Mouse (Mus musculus): ENCODE measurements around the gene Clic4. TPM values are rescaled to one million over a fixed set of nuclear protein-coding genes. Genes with fewer than 3 reads are reported as not detected.

Gene Clic4
- polyA plus RNA-seq, 1 experiment: 34.7 TPM

DNA sequence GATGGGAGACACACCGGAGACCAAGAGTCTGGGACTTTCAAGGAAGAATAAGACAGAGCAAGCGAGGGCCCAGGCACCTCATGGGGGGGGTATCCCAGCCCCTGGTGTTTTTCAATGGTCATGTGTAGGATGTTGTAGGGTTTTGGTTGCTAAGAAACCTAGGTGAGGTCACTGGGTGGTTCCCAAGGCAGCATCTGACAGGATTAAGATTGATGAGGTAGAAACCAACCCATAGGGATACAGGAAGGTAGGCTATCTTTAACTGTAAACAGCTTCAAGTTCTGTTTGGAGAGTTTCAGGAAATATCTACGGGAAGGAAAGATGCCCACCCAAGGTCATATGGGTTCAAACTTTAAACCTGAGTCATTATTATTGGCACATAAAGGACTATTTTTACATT lies 21.2 kb upstream of the Clic4 start:
- no peak for DNase-seq (ENCODE audit: low read depth in 1 of 2, low spot score in 2 of 2)

DNA sequence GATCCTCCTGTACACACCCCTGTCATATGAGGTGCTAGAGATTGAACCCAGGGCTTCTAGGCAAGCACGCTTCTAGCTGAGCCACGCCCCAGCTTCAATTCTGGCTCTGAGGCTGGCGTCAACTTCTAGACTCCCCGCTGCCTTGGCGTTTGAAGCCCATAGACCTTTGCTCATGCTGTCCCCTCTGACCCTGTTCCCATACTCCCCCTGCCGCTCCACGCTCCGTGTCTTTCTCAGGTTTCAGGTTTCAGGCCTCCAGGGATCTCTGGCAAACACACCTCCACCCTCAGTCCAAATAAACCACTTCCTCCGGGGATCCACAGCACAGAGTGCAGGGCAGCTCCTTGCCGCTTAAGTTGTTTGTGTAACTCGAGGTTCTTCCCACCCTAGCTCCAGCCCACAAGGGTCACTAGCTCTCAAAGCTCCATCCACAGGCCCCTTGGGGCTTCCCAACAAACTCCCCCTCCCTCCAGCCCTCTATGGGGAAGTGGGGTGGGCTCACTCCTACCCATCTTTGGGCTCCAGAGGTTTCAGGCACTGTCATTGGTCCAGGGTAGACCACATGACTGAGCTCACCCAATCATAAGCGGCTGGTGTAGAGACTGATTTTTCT lies 20.0 kb upstream of the Clic4 start:
- Histone ChIP-seq H3K4me3 (ENCODE audit: extremely low read depth, insufficient read depth, insufficient read length) (peak overlapping the region; percentile 27; the same call in 1 of the 2 replicates), H3K36me3 (ENCODE audit: control insufficient read depth, insufficient read depth, low read length) (no peaks in the 10 kb centered on the region), H3K27ac (ENCODE audit: insufficient read depth, low read length) (peak overlapping the region; percentile 32; the same call in 1 of the 2 replicates), H3K4me1 (ENCODE audit: control insufficient read depth, insufficient read depth, insufficient read length) (peaks cover 3% of the 10 kb centered on the region; the same call in 1 of the 2 replicates), H3K27me3 (ENCODE audit: control insufficient read depth, insufficient read depth, low read length) (no peaks in the 10 kb centered on the region)
- DNase-seq (ENCODE audit: low read depth in 1 of 2, low spot score in 2 of 2): peak in 1 of 2 experiments; percentile 52
- TF ChIP-seq POLR2A (IDR thresholded peaks at IDR 0.05; ENCODE audit: low read depth, low read length) (no peak), CTCF (IDR thresholded peaks at IDR 0.05; ENCODE audit: extremely low read depth, insufficient read depth, insufficient read length, insufficient replicate concordance) (no peak)
- WGBS: 13% methylated on average over 12 of the region's 12 CpGs

More for the DNA sequence above, 21.2 kb upstream of the Clic4 start:
- Histone ChIP-seq H3K36me3 (ENCODE audit: control insufficient read depth, insufficient read depth, low read length) (no peaks in the 10 kb centered on the region), H3K4me3 (ENCODE audit: extremely low read depth, insufficient read depth, insufficient read length) (no peak overlapping the region), H3K4me1 (ENCODE audit: control insufficient read depth, insufficient read depth, insufficient read length) (no peaks in the 10 kb centered on the region; the same call in 1 of the 2 replicates), H3K27ac (ENCODE audit: insufficient read depth, low read length) (no peak overlapping the region), H3K27me3 (ENCODE audit: control insufficient read depth, insufficient read depth, low read length) (no peaks in the 10 kb centered on the region)
- no peak for TF ChIP-seq POLR2A (IDR thresholded peaks at IDR 0.05; ENCODE audit: low read depth, low read length)
- TF ChIP-seq CTCF (IDR thresholded peaks at IDR 0.05; ENCODE audit: extremely low read depth, insufficient read depth, insufficient read length, insufficient replicate concordance): no peak
- WGBS: 81% methylated on average over 3 of the region's 3 CpGs

DNA sequence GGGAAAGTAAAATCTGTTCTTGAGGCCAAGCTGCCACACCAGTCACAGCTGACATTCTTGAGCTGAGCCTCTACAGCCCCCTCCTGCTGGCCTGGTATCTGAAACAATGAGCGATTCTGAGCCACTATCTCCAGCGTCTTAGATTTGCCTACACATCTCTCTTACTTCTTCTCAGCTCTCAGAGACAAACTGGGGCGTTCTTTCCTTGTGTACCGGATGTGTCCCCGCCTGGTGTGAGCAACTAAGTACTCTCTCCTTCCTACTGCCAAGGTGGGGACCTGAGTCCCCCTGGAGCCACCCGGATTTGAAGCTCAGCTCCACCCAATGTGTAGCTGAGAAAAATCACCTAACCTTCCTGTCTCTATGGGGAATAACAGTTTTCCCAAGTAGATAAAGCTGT lies 19.2 kb upstream of the Clic4 start:
- no peak overlapping the region for H3K4me3 ChIP-seq (ENCODE audit: extremely low read depth, insufficient read depth, insufficient read length)
- no peaks in the 10 kb centered on the region for H3K36me3 ChIP-seq (ENCODE audit: control insufficient read depth, insufficient read depth, low read length)
- no peak for DNase-seq (ENCODE audit: low read depth in 1 of 2, low spot score in 2 of 2)
- WGBS: 73% methylated on average over 6 of the region's 6 CpGs
- TF ChIP-seq POLR2A (IDR thresholded peaks at IDR 0.05; ENCODE audit: low read depth, low read length) (no peak), CTCF (IDR thresholded peaks at IDR 0.05; ENCODE audit: extremely low read depth, insufficient read depth, insufficient read length, insufficient replicate concordance) (no peak)
- peaks cover 3% of the 10 kb centered on the region; the same call in 1 of the 2 replicates for H3K4me1 ChIP-seq (ENCODE audit: control insufficient read depth, insufficient read depth, insufficient read length)
- H3K27ac ChIP-seq (ENCODE audit: insufficient read depth, low read length): no peak overlapping the region
- H3K27me3 ChIP-seq (ENCODE audit: control insufficient read depth, insufficient read depth, low read length): no peaks in the 10 kb centered on the region

- WGBS: 92% methylated on average over 8 of the region's 8 CpGs
- H3K4me1 ChIP-seq (ENCODE audit: control insufficient read depth, insufficient read depth, insufficient read length): peaks cover 3% of the 10 kb centered on the region; the same call in 1 of the 2 replicates
- TF ChIP-seq CTCF (IDR thresholded peaks at IDR 0.05; ENCODE audit: extremely low read depth, insufficient read depth, insufficient read length, insufficient replicate concordance): no peak
- TF ChIP-seq POLR2A (IDR thresholded peaks at IDR 0.05; ENCODE audit: low read depth, low read length): no peak
These were observed 18.6 kb upstream of the Clic4 start for GRCm38 (mm10) chr4:135291199-135291598.

GRCm38 (mm10) chr4:135287975-135288374 lies 15.4 kb upstream of the Clic4 start:
- peak overlapping the region; percentile 37; the same call in 1 of the 2 replicates for H3K27ac ChIP-seq (ENCODE audit: insufficient read depth, low read length)

More at GRCm38 (mm10) chr4:135291199-135291598, 18.6 kb upstream of the Clic4 start:
- Histone ChIP-seq H3K27ac (ENCODE audit: insufficient read depth, low read length) (no peak overlapping the region), H3K27me3 (ENCODE audit: control insufficient read depth, insufficient read depth, low read length) (no peaks in the 10 kb centered on the region), H3K4me3 (ENCODE audit: extremely low read depth, insufficient read depth, insufficient read length) (no peak overlapping the region), H3K36me3 (ENCODE audit: control insufficient read depth, insufficient read depth, low read length) (no peaks in the 10 kb centered on the region)
- no peak for DNase-seq (ENCODE audit: low read depth in 1 of 2, low spot score in 2 of 2)

DNA sequence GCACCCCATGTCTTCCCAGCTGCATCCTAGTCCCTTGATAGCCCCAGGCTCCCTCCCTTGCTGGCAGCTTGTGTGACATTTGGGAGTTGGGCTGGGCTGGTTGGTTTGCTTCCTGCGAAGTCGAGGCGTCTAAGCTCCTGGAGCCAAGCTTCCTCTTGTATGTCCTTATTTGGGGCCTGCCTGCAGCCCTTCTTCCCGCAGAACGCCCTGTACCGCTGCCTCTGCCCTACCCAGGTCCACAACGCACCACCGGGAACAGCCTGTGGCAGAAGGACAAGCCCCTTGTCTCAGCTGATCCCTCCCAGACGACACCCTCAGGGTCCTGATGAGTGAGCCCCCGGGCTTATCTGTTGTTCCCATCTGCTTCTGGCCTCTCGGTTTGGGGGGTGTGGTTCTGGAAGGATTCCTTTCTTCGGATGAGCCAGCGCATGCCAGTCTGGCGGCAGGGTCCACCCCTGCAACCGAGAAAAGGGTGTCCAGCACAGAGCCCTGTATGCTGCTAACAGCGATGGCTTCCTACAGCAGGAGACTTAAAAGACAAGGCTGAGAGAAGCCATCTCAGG lies 14.3 kb upstream of the Clic4 start:
- WGBS: 45% methylated on average over 16 of the region's 16 CpGs
- H3K36me3 ChIP-seq (ENCODE audit: control insufficient read depth, insufficient read depth, low read length): no peaks in the 10 kb centered on the region
- no peaks in the 10 kb centered on the region for H3K27me3 ChIP-seq (ENCODE audit: control insufficient read depth, insufficient read depth, low read length)
- no peak for DNase-seq (ENCODE audit: low read depth in 1 of 2, low spot score in 2 of 2)
- H3K27ac ChIP-seq (ENCODE audit: insufficient read depth, low read length): peak overlapping the region; percentile 62
- no peak for TF ChIP-seq CTCF (IDR thresholded peaks at IDR 0.05; ENCODE audit: extremely low read depth, insufficient read depth, insufficient read length, insufficient replicate concordance)
- no peak for TF ChIP-seq POLR2A (IDR thresholded peaks at IDR 0.05; ENCODE audit: low read depth, low read length)
- H3K4me1 ChIP-seq (ENCODE audit: control insufficient read depth, insufficient read depth, insufficient read length): peaks cover 3% of the 10 kb centered on the region; the same call in 1 of the 2 replicates
- no peak overlapping the region; the same call in 1 of the 2 replicates for H3K4me3 ChIP-seq (ENCODE audit: extremely low read depth, insufficient read depth, insufficient read length)

More at GRCm38 (mm10) chr4:135287975-135288374, 15.4 kb upstream of the Clic4 start:
- peaks cover 3% of the 10 kb centered on the region; the same call in 1 of the 2 replicates for H3K4me1 ChIP-seq (ENCODE audit: control insufficient read depth, insufficient read depth, insufficient read length)
- H3K27me3 ChIP-seq (ENCODE audit: control insufficient read depth, insufficient read depth, low read length): no peaks in the 10 kb centered on the region
- no peak for DNase-seq (ENCODE audit: low read depth in 1 of 2, low spot score in 2 of 2)
- no peak overlapping the region for H3K4me3 ChIP-seq (ENCODE audit: extremely low read depth, insufficient read depth, insufficient read length)
- WGBS: 74% methylated on average over 3 of the region's 3 CpGs
- TF ChIP-seq POLR2A (IDR thresholded peaks at IDR 0.05; ENCODE audit: low read depth, low read length) (no peak), CTCF (IDR thresholded peaks at IDR 0.05; ENCODE audit: extremely low read depth, insufficient read depth, insufficient read length, insufficient replicate concordance) (no peak)
- no peaks in the 10 kb centered on the region for H3K36me3 ChIP-seq (ENCODE audit: control insufficient read depth, insufficient read depth, low read length)
